Mouse (Mus musculus) 416B (cell line): Measurements from ENCODE around the gene Wtip.
"Not testable (repeated sequence)": the region's sequence is repeated elsewhere in the genome, so short reads cannot be mapped to it uniquely, and the experiment has no call there.

Source experiments
- DNase-seq: peaks from one replicate; pipeline ENCODE4 v3.0.0; 2011; ENCODE audit warnings: low read depth

Gene Wtip

GRCm38 (mm10) chr7:34120636-34121035 lies 12.4 kb downstream of the Wtip start:
- peak; percentile 13 for DNase-seq

- no peak for DNase-seq
Observed at GRCm38 (mm10) chr7:34116601-34117000, 16.5 kb downstream of the Wtip start.

GRCm38 (mm10) chr7:34109190-34109589 lies 23.9 kb downstream of the Wtip start:
- DNase-seq: no peak

- no peak for DNase-seq
Observed at GRCm38 (mm10) chr7:34101276-34101675, 31.8 kb downstream of the Wtip start.

GRCm38 (mm10) chr7:34100002-34100401 lies 33.1 kb downstream of the Wtip start:
- no peak for DNase-seq

GRCm38 (mm10) chr7:34094911-34095481 lies 38.1 kb downstream of the Wtip start, which contains the start of gene Scgb1b30:
Scgb1b30 (plus strand) TSS chr7:34095431.
- no peak for DNase-seq

GRCm38 (mm10) chr7:34068132-34068531 lies 64.9 kb downstream of the Wtip start:
- not testable (repeated sequence) for DNase-seq
